Mouse (Mus musculus) stomach, postnatal 0 days (tissue): Measurements from ENCODE around the gene Fndc11.

ENCODE experiments used
- CTCF ChIP-seq: IDR thresholded peaks from 2 replicates; pipeline ENCODE4 v1.5.1; 2016; ENCODE audit warnings: antibody characterized with exemption, low read depth, mild to moderate bottlenecking, moderate library complexity
- EP300 ChIP-seq: optimal IDR thresholded peaks from 2 replicates; pipeline ENCODE3; 2016; ENCODE audit warnings: antibody characterized with exemption

DNA sequence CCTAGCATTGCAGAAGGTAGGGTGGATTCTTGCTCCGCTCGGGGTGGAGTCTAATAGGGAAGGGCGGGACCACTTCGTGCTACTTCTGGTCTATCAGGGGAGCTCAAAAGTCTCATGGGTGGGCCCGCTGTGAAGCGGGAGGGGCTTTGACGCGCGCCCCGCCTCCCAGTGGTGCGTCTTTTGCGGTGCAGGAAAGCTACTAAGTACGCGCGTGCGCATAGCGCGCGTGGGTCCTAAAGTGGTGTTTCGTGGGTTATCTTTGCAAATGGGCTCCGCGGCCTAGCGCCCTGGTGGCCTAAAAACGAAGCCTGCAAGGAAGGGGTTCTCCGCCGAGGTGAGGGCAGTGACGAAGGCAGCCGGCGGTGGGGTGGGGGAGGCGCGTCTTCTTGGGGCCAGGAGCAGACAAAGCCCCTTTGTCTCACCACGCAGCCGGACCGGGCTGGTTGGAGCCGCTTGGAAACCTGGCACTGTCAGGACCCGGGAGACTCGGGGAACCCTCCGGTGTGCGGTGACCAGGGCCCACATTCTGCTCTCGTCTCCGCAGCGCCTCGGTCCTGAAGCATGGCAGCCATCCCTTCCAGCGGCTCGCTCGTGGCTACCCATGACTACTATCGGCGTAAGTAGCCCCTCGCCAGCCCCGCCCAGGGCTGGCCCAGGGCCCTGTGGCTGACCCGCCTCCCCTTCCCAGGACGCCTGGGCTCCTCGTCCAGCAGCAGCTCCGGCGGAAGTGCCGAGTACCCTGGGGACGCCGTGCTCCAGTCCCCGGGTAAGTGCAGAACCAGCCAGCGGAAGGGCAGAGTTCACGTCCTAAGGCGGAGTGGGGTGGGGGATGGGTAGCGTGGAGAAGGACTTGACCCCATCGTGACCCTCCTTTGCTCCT lies 32.5 kb upstream of the Fndc11 start, which contains the start of gene Ppdpf:
- TF ChIP-seq CTCF (peak; percentile 38), EP300 (no peak)
